Mouse (Mus musculus): ENCODE results near the gene Traf5.

DNA sequence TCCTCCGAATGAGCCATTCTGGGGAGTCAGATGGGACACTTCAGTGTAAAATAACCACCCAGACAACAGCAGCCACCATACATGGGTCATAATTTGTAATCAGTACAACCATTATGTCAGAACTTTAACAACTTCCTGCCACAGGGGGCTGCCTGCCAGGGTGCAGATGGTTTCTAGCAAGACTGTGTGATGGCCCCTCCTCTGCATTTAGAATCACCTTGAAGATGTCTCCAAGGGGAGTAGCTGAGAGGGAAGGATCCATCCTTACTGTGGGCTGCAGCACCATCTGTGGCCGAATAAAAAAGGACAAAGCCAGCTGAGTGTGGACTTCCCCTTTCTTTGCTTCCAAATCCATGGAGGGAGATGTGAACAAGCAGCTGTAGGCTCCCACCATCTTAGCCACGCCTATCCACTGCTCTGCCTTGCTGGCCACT lies 21.7 kb downstream of the Traf5 start:
- TF ChIP-seq CHD2 (IDR thresholded peaks at IDR 0.05; ENCODE audit: low read depth, low read length) (no peak), ZNF384 (IDR thresholded peaks at IDR 0.05; ENCODE audit: low read depth, low read length) (no peak), HCFC1 (IDR thresholded peaks at IDR 0.05; ENCODE audit: borderline replicate concordance, insufficient read depth, low read length) (no peak), ZC3H11A (IDR thresholded peaks at IDR 0.05; ENCODE audit: borderline replicate concordance, low read depth, low read length) (no peak), MAFK (IDR thresholded peaks at IDR 0.05; ENCODE audit: insufficient read depth, low read depth, low read length) (no peak)
